Comparison of ENCODE assay signal across 8 mouse cellular contexts in genomic region chr9:108783548-108784463, GRCm38 (mm10). TPM values are rescaled to one million over a fixed set of nuclear protein-coding genes. Genes with fewer than 3 reads are reported as not detected.
DNase-seq lines count a peak whose midpoint lies in the region; ATAC-seq lines count a peak whose summit lies in the region.

Gene Ip6k2, plus strand, starts transcription at chr9:108783796.

- H3K27me3 ChIP-seq in hindbrain, embryonic 11.5 days (ENCODE audit: control insufficient read depth, insufficient read depth, low read length) = no peaks in the 10 kb centered on the region

- peak within 1 kb of the TSS; percentile 98 for H3K27ac ChIP-seq in hindbrain, embryonic 11.5 days (ENCODE audit: low read depth, low read length)

- no peaks in the 10 kb centered on the region for H3K9me3 ChIP-seq in hindbrain, embryonic 11.5 days (ENCODE audit: control insufficient read depth, low read length)

- peak; percentile 97 for ATAC-seq in hindbrain, embryonic 11.5 days (ENCODE audit: low FRiP score)

- DNase-seq in MN1 (ENCODE audit: low spot score) = peak; percentile 98
- DNase-seq in cerebellum, adult 9-10 months = peak; percentile 96
- peak; percentile 91 to 97 for DNase-seq in frontal cortex, adult 2 months (ENCODE audit: extremely low spot score in 1 of 2, low spot score in 1 of 2)
- DNase-seq in hindbrain, embryonic 11.5 days (ENCODE audit: low spot score) = peak; percentile 97
- DNase-seq in layer of hippocampus, postnatal 10 days (ENCODE audit: low spot score in 2 of 2) = peak; percentile 97 to 99
- peak; percentile 99 for DNase-seq in lung, postnatal 10 days
- peak; percentile 96 for DNase-seq in ovary, postnatal 36 days (ENCODE audit: low spot score)
- peak; percentile 97 for DNase-seq in thymus, postnatal 25 days

- peak within 1 kb of the TSS; percentile 64 for H3K4me2 ChIP-seq in hindbrain, embryonic 11.5 days (replicated peaks; ENCODE audit: low read depth, low read length)

- H3K9ac ChIP-seq in hindbrain, embryonic 11.5 days (ENCODE audit: low read depth, low read length) = peak within 1 kb of the TSS; percentile 95

- peaks cover 6% of the 10 kb centered on the region; the same call in 1 of the 2 replicates for H3K4me1 ChIP-seq in hindbrain, embryonic 11.5 days (replicated peaks; ENCODE audit: control insufficient read depth, insufficient read depth, low read length)

- WGBS in hindbrain, embryonic 11.5 days = under 1% methylated on average over 54 of the region's 56 CpGs

- peak within 1 kb of the TSS; percentile 88 for H3K4me3 ChIP-seq in hindbrain, embryonic 11.5 days (ENCODE audit: low read depth, low read length)

- H3K36me3 ChIP-seq in hindbrain, embryonic 11.5 days (ENCODE audit: control insufficient read depth, insufficient read depth, low read length) = no peaks in the 10 kb centered on the region

RNA-seq across cellular contexts. Expression of gene Ip6k2, which starts in this region (rescaled TPM):
- polyA plus RNA-seq in frontal cortex, adult 2 months (2012; rRNA removed) = 204 and 217 TPM in 2 replicates
- polyA plus RNA-seq in hindbrain, embryonic 11.5 days (2014; fragmentation: Nextera tagmentation; extraction: Ambion mirVana) = 122 and 136 TPM in 2 replicates
- 100 to 1,000 TPM; 180 to 190 TPM for total RNA-seq in layer of hippocampus, postnatal 10 days (2021)

Comparison
In these comparisons a context has a peak if more than half of its experiments do, and no peak if none do; other contexts are left out.
1. Peak in every context shown above with its lines: DNase-seq, ATAC-seq, H3K4me3 ChIP-seq and H3K27ac ChIP-seq.